Mouse (Mus musculus): ENCODE data around the gene Ctnnb1. TPM values are rescaled to one million over a fixed set of nuclear protein-coding genes. Genes with fewer than 3 reads are reported as not detected.
A peak's percentile ranks its signal among the peaks of the same experiment; 100 is the strongest.

Gene Ctnnb1
- polyA plus RNA-seq, 1 experiment from 2014 or later = 629 TPM

- Histone ChIP-seq H3K27ac (ENCODE audit: low read depth) (peak overlapping the region; percentile 79), H3K4me3 (ENCODE audit: low read depth, low read length) (no peak overlapping the region)
- no peak for ATAC-seq (replicated peaks; ENCODE audit: low FRiP score, low TSS enrichment, low read depth)
Measured at GRCm38 (mm10) chr9:121001681-121002540, 72.9 kb downstream of the Ctnnb1 start.

GRCm38 (mm10) chr9:121005961-121006360 is 76.9 kb downstream of the Ctnnb1 start:
- no peaks in the 10 kb centered on the region for H3K36me3 ChIP-seq (ENCODE audit: control insufficient read depth, insufficient read depth, low read length)
- H3K27ac ChIP-seq (ENCODE audit: low read depth) = no peak overlapping the region
- H3K4me3 ChIP-seq (ENCODE audit: low read depth, low read length) = no peak overlapping the region
- DNase-seq (ENCODE audit: low spot score) = no peak
- H3K4me1 ChIP-seq (replicated peaks; ENCODE audit: control insufficient read depth, insufficient read depth, low read length) = peaks cover 14% of the 10 kb centered on the region
- no peak overlapping the region for H3K9ac ChIP-seq (ENCODE audit: low read length)
- no peak for ATAC-seq (replicated peaks; ENCODE audit: low FRiP score, low TSS enrichment, low read depth)
- H3K9me3 ChIP-seq (ENCODE audit: control insufficient read depth, low read length) = no peaks in the 10 kb centered on the region
- WGBS = 76% methylated on average over 7 of the region's 7 CpGs
- H3K27me3 ChIP-seq (replicated peaks; ENCODE audit: control insufficient read depth, insufficient read depth, low read length) = no peaks in the 10 kb centered on the region
- H3K4me2 ChIP-seq (ENCODE audit: low read length) = no peak overlapping the region

More at GRCm38 (mm10) chr9:121001681-121002540, 72.9 kb downstream of the Ctnnb1 start:
- H3K27me3 ChIP-seq (replicated peaks; ENCODE audit: control insufficient read depth, insufficient read depth, low read length) = no peaks in the 10 kb centered on the region
- peaks cover 28% of the 10 kb centered on the region for H3K4me1 ChIP-seq (replicated peaks; ENCODE audit: control insufficient read depth, insufficient read depth, low read length)
- WGBS = 62% methylated on average over 15 of the region's 15 CpGs
- H3K4me2 ChIP-seq (ENCODE audit: low read length) = no peak overlapping the region
- DNase-seq (ENCODE audit: low spot score) = no peak
- no peaks in the 10 kb centered on the region for H3K9me3 ChIP-seq (ENCODE audit: control insufficient read depth, low read length)
- no peak overlapping the region for H3K9ac ChIP-seq (ENCODE audit: low read length)
- H3K36me3 ChIP-seq (ENCODE audit: control insufficient read depth, insufficient read depth, low read length) = no peaks in the 10 kb centered on the region

Small RNAs within 50 kb of the gene (microRNA-seq; reads per million reads assigned to microRNA genes)
- 0.59 reads per million for gene Mir7090
